Mouse (Mus musculus) left cerebral cortex, adult 2 months (tissue): ENCODE measurements at regions not wholly inside any gene's neighbourhood (a gene's known extent, or its start where the extent isn't known, plus 50 kb on each side); places are given as distances from the start of the nearest gene placed in this dataset.

Experiments used
- DNase-seq, 2 experiments: peaks; one replicate each; pipeline ENCODE4 v3.0.0; 2021 to 2022; ENCODE audit warnings: low spot score in 2 of 2, mixed read lengths in 1 of 2; ENCODE audit errors: extremely low spot score in 1 of 2
- H3K27ac ChIP-seq: fragments of 200-600 bp; 2 replicates; pipeline ENCODE4 v1.8.1; 2022
- H3K4me3 ChIP-seq: fragments of 200-600 bp; 2 replicates; pipeline ENCODE4 v1.8.1; 2022
- CTCF ChIP-seq: fragments of 200-600 bp; IDR thresholded peaks from 2 replicates; pipeline ENCODE4 v1.8.1; 2022; ENCODE audit warnings: antibody characterized with exemption, mild to moderate bottlenecking, moderate library complexity
- intact Hi-C: fragments of 180-260 bp; cut with DNase I; formaldehyde crosslinking; loops from one replicate; pipeline ENCODE4 v1.15.1; 2025

GRCm38 (mm10) chr13:64007688-64008087 is 81.3 kb downstream of the Hsd17b3 start:
- no peak overlapping the region for H3K27ac ChIP-seq
- TF ChIP-seq CTCF = peak; percentile 56
- no peak overlapping the region for H3K4me3 ChIP-seq
- intact Hi-C loops = loop anchor here (2.0 kb wide), 1 partner anchor 29 kb away; no protein-coding TSS in a partner anchor
- DNase-seq = no peak

- Histone ChIP-seq H3K27ac (no peak overlapping the region), H3K4me3 (no peak overlapping the region)
- no peak for TF ChIP-seq CTCF
- intact Hi-C loops = no loop called here
- no peak for DNase-seq
These were observed 86.0 kb downstream of the Hsd17b3 start for GRCm38 (mm10) chr13:64002945-64003459.

GRCm38 (mm10) chr13:64000303-64000702 is 88.7 kb downstream of the Hsd17b3 start:
- no peak overlapping the region for H3K27ac ChIP-seq
- no peak for DNase-seq
- H3K4me3 ChIP-seq = no peak overlapping the region
- TF ChIP-seq CTCF = no peak
- intact Hi-C loops = no loop called here

- Histone ChIP-seq H3K27ac (no peak overlapping the region), H3K4me3 (no peak overlapping the region)
- intact Hi-C loops = no loop called here
- no peak for DNase-seq
- TF ChIP-seq CTCF = no peak
These were observed 90.4 kb downstream of the Hsd17b3 start for GRCm38 (mm10) chr13:63998647-63999046.

- Histone ChIP-seq H3K27ac (no peak overlapping the region), H3K4me3 (no peak overlapping the region)
- intact Hi-C loops = no loop called here
- DNase-seq = no peak
- TF ChIP-seq CTCF = no peak
These were observed 95.1 kb downstream of the Hsd17b3 start for GRCm38 (mm10) chr13:63993857-63994477.

GRCm38 (mm10) chr13:63992989-63993388 is 96.0 kb downstream of the Hsd17b3 start:
- no peak for TF ChIP-seq CTCF
- H3K27ac ChIP-seq = no peak overlapping the region
- DNase-seq = no peak
- no peak overlapping the region for H3K4me3 ChIP-seq
- intact Hi-C loops = no loop called here

GRCm38 (mm10) chr13:63990480-63990958 is 98.5 kb downstream of the Hsd17b3 start:
- H3K27ac ChIP-seq = no peak overlapping the region
- intact Hi-C loops = no loop called here
- TF ChIP-seq CTCF = peak; percentile 43
- H3K4me3 ChIP-seq = no peak overlapping the region
- DNase-seq = no peak

GRCm38 (mm10) chr13:63989769-63990168 is 99.3 kb downstream of the Hsd17b3 start:
- no peak for TF ChIP-seq CTCF
- Histone ChIP-seq H3K4me3 (no peak overlapping the region), H3K27ac (no peak overlapping the region)
- no peak for DNase-seq
- intact Hi-C loops = no loop called here

- no peak for DNase-seq
- Histone ChIP-seq H3K27ac (no peak overlapping the region), H3K4me3 (no peak overlapping the region)
- intact Hi-C loops = no loop called here
- TF ChIP-seq CTCF = no peak
These were observed 100.8 kb downstream of the Hsd17b3 start for GRCm38 (mm10) chr13:63988263-63988662.

GRCm38 (mm10) chr13:63986681-63987080 is 102.3 kb downstream of the Hsd17b3 start:
- no peak for TF ChIP-seq CTCF
- no peak overlapping the region for H3K4me3 ChIP-seq
- DNase-seq = no peak
- H3K27ac ChIP-seq = no peak overlapping the region
- intact Hi-C loops = no loop called here

- no peak for TF ChIP-seq CTCF
- H3K4me3 ChIP-seq = no peak overlapping the region
- DNase-seq = no peak
- no peak overlapping the region for H3K27ac ChIP-seq
- intact Hi-C loops = no loop called here
These were observed 103.4 kb downstream of the Hsd17b3 start for GRCm38 (mm10) chr13:63985590-63985989.

GRCm38 (mm10) chr13:63985086-63985485 is 103.9 kb downstream of the Hsd17b3 start:
- intact Hi-C loops = no loop called here
- Histone ChIP-seq H3K27ac (no peak overlapping the region), H3K4me3 (no peak overlapping the region)
- DNase-seq = no peak
- no peak for TF ChIP-seq CTCF
